Mouse (Mus musculus) c-Kit-positive CD71-positive TER-119-negative erythroid progenitor cells, embryonic 14.5 days (primary cell): Measurements from ENCODE around the gene Tia1.
A peak's percentile ranks its signal among the peaks of the same experiment; 100 is the strongest.

ENCODE experiments used
- DNase-seq: peaks from one replicate; pipeline ENCODE4 v3.0.0-alpha.2; 2013; ENCODE audit warnings: low read depth

Tia1 gene

DNA sequence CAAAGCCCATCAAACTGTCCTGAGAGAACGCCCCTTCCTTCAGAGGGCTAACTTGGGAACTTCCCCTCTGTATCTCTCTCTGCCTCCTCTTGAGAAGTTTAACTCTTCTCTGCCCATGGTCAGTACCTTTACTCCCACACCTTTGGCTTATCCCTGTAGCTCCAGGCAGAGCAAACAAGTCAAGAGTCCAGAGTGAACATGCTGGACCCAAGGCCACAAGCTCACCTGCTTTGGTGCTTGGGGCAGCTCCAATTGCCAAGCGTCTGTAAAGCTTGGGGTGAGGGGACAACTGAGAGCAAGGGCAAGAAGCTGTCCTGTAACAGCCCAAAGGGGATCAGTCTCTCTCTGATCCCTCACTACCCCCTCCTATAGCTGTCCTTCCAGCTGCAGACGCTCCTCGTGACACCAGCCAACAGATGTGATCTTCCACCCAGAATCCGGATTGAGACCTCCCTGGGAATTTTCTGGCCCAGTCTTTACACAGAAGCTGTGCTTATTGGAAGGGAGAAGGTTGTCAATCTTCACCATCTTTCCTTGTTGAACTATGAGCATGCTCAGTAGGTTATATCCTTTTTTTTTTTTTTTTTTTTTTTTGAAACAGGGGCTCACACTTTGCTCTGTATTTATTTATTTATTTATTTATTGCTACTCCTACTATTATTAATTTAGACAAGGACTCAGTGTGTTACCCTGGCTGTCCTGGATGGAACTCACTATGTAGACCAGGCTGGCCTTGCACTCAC, 18.5 kb upstream of the Tia1 start:
- no peak for DNase-seq

DNA sequence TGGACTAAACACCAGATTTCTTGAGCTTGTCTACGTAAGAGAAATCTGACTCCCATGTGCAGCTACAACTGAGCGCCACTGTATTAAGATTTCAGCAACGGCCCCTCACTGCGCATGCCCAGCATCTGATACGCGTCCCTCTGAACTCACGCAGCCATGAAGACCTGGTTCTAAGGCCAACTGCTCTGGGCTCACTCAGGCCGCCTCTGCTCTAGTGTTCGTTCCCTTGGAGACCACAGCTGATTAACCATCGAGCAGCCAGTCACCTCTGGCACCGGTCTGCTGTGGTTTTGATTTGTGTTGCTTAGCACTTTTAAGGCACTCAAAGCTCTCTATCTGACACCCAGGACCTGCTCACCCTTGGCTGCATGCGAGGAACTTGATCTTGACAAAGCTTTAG, 16.7 kb upstream of the Tia1 start:
- no peak for DNase-seq

DNA sequence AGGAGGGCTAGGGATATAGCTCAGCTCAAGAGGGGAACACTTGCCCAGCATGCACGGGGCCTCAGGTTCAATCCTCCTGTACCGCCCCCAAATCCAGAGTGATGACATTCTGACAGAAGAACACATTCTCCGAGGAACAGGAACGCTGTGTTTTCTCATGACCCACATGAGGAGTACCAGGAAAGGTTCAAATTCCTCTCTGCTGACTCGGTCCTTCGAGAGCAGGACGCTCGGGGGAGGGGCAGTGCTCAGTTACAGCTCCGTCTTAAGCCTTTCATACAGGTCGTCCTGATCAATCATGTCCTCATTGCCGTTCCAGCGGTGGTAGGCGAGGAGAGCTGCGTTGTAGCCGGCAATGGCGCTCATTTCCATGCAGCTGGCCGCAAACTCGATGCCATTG, 15.6 kb upstream of the Tia1 start:
- DNase-seq: no peak

DNA sequence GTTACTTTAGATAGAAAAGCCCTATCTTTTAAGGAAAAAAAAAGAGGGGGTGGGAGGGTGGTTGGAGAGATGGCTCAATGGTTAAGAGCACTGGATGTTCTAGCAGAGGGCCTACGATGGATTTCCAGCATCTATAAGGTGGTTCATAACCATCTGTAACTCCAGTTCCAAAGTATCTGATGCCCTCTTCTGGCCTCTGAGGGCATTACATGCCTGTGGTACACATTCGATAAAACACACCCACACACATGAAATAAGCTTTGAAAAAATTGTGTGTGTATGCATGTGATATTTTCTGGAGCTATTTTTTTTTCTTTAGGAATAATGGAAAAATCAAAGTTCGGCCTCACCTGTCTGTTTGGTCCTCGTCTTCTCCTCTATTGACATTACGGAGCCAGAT, 12.7 kb upstream of the Tia1 start:
- DNase-seq: no peak

DNA sequence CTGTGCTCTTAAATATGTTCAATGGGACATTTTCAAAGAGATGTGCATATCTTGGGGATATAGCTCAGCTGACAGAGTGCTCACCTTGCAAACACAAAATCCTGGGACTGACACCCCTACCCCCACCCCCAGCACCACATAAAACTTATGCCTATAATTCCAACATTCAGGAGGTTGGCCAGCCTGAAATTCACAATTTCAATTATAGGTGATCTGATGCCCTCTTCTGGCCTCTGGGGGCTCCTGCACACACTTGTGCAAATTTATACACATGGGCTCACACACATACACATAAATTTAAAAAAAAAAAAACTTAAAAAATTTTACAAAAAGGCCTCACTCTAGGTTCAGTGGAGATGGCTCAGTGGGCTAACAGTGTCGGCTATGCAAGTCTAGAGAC, 10.8 kb upstream of the Tia1 start:
- DNase-seq: no peak

DNA sequence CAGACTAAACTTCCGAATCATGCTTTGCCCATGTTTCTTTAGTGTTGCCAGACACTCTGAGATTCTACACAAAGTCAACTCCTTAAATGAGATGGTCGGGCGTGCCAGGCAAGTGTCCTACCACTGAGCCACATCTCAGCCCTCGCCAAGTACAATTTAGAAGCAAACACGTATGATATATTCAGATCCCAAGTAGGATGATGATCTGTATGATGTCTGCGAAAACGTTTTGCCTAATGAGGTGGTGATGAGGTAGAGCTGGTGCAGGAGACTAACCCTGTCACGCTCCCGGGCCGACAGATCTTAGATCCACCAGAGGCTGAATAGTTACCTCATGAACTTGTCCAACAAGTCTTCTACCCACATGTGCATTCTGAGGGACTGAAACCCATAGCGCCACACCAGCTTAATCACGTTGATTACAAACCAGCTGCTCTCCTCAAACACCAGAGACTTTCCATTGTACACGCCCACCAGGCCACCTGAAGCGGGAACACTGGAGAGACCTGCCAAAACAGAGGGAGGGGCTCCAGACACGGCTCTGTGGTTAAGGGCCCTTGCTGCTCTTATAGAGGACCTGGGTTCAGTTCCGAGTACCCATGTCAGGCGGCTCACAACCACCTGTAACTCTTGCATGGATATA, 9.8 kb upstream of the Tia1 start:
- no peak for DNase-seq

DNA sequence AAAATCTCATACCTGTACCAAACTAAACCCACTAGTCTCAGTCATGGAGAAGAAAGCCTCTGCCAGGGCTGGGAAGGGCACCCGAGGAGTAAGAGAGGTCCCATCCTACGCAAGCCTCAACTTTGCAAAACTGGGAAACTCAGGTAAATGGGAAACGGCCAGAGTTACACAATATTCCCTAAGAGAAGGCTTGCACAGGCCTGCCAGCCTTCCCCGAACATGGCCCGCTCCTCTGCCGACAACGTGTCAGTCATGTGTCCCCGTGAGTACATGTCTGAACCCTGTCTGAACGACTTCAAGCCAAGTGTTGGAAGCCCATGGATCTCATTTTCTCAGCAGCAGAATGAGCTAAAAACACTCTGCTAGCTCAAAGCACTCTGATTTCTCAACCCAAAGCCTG, 9.0 kb upstream of the Tia1 start:
- DNase-seq: no peak

DNA sequence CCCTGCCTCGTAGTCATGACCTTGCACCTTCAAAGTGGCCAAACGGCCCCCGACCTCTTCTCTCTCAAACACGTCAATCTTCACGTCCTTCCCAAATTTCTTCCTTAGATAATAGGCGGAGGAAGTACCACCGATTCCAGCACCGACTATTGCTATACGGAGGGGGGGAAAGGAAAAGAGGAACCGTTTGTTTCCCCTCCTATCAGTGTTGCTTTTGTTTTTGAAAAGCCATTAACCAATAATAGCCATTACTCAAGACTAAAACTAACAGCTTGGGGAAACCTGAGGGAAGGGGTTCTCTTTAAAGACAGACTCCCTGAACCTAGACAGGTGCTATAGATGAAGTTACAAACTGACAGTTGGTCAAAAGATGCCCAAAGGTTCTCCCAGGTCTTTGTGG, 8.1 kb upstream of the Tia1 start:
- no peak for DNase-seq

DNA sequence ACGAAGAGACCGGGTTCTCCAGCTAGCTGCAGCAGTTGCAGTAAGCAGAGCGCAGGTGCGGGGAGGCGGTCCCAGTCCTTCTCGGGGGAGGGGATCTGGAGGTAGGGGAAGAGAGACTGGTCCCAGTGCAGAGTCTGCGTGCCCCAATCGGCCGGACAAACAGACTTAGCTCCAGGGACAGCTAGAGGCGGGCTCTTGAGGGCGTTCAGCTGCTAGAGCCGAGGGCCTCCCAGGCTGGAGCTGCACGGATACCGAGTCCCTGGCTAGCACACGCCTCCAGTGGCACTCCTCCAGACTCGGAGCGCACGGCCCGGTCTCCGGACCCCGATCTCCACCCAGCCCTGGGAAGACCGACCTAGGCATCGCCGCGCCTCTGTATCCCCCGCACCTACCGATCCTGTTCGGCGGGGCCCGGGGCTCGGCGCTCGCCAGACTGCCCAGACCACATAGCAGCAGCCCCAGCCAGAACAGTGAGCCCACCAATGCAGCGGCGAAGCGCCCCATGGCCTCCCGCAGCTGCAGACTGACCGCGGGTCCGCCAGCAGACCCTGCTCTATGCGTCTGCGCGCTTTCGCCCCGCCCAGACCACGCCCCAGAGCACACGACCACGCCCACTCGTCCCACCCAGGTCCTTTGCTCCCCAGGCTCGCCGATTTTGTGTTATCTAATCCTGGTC, 7.3 kb upstream of the Tia1 start, which contains the start of gene Pcyox1:
Gene Pcyox1, minus strand, starts transcription at position 574 of the 676 bp plus-strand sequence.
- peak; percentile 73 for DNase-seq

DNA sequence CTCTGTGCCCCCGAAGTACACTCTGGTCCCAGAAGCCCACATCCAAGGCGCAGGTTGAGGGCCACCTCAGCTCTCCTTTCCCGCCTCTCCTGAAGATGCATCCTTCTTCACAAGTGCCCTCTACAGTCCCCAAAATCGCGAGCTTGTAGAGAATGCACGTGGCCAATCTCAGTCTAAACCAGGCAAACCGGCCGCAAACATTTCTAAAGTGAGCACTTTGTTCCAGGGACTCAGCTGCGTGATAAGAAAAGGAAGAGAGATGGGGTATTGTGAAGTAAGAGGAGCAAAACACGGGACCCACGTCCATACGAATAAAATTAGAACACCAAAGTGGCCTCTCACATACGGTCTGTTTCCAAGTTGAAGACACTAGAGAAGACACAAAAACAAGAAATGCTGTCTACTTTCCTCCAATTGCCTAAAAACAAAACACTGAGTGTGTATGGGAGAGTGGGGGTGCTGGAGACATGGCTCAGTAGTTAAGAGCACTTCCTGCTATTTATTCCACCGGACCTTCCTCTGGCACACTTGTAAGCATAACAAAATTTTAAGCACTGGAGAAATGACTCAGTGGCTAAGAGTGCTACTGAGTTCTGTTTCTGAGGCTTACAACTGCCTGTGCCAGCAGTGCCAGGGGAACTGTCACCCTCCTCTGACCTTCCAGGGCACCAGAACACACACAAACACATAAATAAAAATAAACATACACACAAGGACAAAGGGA, 6.6 kb upstream of the Tia1 start:
- DNase-seq: no peak

DNA sequence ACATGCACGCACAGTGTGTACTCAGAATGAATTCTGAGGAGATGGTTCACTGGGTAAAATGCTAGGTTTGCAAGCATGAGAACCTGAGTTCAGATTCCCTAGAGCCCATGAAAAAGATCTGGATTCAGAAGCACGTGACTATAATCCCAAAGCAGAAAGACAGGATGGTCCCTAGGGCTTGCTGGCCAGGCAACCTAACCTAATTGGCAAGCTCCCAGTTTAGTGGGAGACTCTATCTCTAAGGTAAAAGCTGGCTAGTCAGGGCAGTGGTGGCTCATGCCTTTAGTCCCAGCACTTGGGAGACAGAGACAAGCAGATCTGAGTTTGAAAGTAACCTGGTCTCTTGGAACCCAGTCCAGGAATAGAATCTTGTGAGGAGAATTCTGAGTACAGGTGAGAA, 5.0 kb upstream of the Tia1 start:
- DNase-seq: no peak

DNA sequence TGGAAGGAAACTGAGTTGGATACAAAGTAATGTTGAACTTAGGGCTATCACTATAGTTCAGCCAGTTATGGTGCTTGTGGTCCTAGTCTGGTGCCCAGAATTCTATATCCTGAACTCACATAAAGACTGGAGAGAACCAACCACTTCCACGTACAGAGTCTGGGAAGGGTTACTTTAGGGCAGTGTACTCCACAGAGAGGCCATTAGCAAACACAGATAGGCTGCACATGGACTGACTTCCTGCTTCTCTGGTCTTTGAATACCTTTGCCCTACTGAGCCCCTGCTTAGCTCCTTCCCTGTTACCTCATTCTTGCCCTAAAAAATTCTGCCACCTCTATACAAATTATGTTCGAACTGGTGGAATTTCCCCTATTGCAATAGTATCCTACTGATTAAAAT, 4.0 kb upstream of the Tia1 start:
- no peak for DNase-seq

DNA sequence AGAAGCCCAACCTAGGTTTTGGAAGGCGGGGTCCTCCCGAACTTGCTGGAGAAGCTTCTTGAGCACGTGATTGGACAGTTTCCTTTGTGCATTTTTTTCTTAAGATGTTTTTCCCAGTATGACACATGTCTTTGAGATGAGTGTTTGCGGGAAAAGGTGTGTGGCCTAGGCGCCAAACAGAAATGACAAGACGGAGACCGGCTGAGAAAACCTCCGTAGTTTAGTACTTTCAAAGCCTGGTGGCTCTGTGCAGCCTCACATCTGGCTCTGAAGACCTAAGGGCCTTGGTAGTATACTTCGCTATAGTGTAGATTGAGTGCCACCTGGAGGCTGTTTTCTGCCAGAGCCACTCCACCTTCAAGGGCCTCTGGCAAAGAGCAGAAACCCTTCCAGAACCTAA, 3.0 kb upstream of the Tia1 start:
- DNase-seq: peak; percentile 72

DNA sequence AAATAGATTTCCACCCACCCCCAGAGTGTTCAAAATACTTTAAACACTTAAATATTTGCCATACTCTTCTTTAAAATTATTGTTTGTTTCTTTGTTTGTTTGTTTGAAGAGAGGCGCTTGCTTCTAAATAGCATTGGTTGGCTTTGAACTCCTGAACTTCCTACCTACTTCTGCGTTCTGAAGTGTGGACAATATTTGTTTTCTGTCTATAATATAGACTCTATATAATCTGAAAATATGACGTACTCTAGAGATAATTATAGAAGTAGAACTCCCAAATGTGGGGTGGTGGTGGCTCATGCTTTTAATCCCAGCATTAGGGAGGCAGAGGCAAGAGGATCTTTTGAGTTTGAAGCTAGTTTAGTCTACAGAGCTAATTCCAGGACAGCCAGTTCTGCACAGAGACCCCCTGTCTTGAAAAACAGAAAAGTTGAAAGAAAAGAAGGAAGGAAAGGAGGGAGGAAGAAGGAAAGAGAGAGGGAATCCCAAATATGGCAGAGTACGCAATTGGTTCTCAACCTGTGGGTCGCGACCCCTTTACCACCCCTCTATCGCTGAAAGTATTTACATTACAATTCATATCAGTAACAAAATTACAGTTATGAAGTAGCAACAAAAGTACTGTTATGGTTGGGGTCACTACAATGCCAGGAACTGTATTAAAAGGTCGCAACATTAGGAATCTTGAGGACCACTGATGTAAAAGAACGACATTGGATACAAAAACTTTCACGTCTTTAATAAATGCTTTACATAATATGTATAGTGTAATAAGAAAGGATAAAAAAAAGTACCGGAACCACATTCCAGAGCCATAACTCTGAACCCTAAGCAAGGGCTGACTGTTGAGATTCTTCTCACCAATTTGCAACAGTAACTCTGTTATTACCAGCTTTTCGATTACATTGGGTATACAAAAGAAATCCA, 1.1 kb upstream of the Tia1 start:
- no peak for DNase-seq

DNA sequence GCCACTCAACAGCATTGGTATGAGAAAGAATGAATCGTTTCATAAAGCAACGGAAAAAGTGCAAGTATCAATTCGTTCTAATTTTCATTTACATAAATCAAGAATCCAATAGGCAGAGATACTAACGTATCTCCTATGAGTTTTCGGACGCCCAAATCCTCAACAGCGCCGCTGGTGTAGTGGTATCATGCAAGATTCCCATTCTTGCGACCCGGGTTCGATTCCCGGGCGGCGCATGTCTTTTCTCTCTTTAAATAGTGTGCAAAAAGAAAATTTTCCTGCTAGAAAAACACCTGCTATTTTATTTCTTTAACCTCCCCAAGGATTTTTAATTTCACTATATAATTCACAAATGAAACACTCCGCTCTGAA, 305 bp upstream of the Tia1 start:
- peak; percentile 83 for DNase-seq

DNA sequence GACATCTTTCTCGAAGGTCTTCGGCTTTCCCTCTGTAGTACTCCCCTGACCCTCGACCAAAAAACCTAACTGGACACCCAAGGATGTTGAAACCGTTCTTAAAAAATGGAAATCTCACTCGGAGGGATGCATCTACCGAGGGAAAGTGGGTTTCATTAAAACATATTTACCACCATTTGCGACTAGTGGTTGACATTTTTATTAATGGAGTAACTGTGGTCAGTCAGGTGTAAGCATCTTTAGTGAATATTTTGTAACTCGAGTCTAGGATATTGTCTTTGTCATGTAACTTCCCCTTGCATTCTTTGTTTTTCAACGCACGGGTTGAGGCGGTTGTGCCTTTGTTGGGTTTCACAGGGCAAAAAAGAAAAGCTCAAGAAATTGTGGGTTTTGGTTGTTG, 977 bp downstream of the Tia1 start:
- DNase-seq: peak; percentile 24

DNA sequence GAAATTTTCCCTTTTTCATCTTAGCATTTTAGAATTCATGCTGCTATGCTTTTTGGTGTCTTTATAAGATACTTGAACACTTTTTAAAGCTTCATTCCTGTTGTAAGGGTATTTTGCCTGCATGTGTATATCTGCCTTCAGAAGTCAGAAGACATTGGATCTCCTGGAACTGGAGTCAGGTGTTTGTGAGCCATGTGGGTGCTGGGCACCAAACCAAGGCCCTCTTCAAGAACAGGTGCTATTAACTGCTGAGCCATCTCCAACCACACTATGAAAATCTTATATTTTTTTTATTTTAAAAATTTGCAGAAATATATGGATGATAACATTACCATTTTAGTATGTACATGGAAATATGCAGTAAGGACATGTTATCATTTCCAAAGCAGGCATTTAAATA, 2.3 kb downstream of the Tia1 start:
- no peak for DNase-seq

DNA sequence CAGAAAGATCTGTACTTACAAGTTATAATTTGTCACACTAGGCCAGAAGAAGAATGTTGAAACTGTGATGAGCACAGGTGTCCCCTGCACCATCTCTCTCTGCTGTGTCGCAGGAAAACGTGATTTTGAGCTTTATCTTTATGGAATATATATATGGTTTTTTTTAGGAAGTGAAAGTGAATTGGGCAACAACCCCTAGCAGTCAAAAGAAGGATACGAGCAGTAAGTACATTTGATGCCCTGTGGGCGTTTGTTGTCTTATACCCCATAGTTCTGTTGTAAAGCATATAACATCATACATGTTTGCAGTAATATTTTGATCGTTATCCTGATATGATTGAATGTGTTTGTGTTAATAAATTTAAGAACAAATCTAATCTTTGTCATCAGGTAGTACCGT, 14.7 kb downstream of the Tia1 start:
- DNase-seq: no peak

DNA sequence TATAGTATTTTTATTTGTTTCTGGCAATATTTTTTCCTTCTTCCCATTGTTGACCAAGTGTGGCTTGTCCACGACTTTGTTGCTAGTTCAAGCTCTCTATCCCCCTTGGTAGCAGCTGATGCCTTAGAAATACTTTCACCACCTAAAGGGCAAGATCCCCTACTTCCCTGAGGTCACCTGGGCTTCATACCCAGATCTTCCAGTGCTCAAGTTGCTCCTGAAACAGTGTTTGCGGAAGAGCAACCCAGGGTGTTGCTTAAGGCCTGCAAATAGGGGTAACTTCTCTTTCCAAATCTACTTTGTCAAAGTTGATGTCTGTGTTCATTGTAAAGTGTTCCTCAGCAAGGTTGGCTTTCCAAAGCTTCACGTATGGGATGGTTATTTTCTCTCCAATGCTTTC, 15.2 kb downstream of the Tia1 start:
- no peak for DNase-seq

DNA sequence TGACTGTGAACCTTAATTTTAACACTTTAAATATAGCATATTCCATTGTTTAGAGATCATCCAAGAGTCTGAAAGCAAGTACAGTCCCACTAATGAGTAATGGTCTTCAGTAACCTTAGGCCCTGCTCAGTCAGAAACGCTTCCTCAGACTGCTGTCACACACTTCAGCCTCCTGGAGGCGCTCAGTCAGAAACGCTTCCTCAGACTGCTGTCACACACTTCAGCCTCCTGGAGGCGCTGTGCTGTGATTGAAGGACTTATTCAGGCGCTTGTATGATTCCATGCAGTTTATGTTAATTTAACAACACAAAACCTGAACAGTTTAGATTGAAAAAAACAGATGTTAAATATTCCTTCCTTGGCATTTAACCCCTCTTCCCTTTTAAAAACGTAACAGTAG, 16.5 kb downstream of the Tia1 start:
- no peak for DNase-seq

DNA sequence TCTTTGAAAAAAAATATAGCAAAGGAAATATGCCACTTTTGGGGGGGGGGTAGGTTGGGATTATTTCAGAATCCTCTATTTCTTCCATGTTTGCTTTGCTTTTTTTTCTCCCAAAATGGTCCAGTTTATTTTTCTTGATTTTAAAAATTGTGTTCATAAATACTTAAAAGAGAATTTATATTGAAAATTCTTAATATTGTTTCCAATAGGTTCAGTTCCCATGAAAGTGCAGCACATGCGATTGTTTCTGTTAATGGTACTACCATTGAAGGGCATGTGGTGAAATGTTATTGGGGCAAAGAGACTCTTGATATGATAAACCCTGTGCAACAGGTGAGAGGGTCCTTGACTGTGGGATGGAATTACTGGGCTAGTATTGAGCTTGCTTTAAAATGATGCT, 22.3 kb downstream of the Tia1 start, which contains the start of gene Gm44790:
Gene Gm44790, plus strand, starts transcription at position 301 of the 400 bp plus-strand sequence.
- DNase-seq: no peak

DNA sequence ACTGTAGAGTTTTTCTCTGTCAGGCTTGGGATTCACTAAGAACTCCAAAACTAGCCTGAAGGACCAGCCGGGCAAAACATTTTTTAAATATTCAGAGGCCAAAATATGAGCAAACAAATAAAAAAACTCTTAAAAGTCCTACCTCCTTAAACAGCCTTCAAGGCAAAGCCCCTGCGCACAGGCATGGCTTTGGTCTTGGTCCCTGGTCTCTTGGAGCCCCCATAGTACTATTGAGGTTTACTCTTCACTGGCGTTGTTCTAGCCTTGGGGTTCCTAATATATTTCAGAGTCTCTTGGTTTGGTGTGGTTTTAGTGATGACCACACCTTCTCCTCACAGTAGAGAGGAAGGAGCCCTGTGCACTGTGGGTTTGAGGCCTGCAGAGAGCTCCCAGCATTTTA, 27.5 kb downstream of the Tia1 start:
- no peak for DNase-seq
